Mouse (Mus musculus) adrenal gland, postnatal 14 days (tissue): ENCODE data around the gene Epas1. TPM values are rescaled to one million over a fixed set of nuclear protein-coding genes. Genes with fewer than 3 reads are reported as not detected.

ENCODE experiments used
- DNase-seq: peaks from one replicate; pipeline ENCODE4 v3.0.0; 2021; ENCODE audit warnings: mixed read lengths
- total RNA-seq: library from RNA; stranded (reverse); gene quantifications from 2 replicates; pipeline ENCODE4 v1.2.3, GENCODE M21; 2021

The Epas1 gene
- total RNA-seq, 1 experiment from 2014 or later, result 226 TPM

- DNase-seq, result peak; percentile 45
Measured at GRCm38 (mm10) chr17:86755581-86756195, 2.2 kb downstream of the Epas1 start.

GRCm38 (mm10) chr17:86757621-86758020 is 4.1 kb downstream of the Epas1 start:
- no peak for DNase-seq

GRCm38 (mm10) chr17:86761859-86762258 is 8.4 kb downstream of the Epas1 start:
- DNase-seq, result no peak

GRCm38 (mm10) chr17:86762479-86763242 is 9.2 kb downstream of the Epas1 start:
- no peak for DNase-seq

GRCm38 (mm10) chr17:86765762-86766404 is 12.4 kb downstream of the Epas1 start:
- DNase-seq, result no peak

- DNase-seq, result no peak
Measured at GRCm38 (mm10) chr17:86766412-86766811, 12.9 kb downstream of the Epas1 start.

GRCm38 (mm10) chr17:86768596-86768995 is 15.1 kb downstream of the Epas1 start:
- no peak for DNase-seq

GRCm38 (mm10) chr17:86769330-86770211 is 16.1 kb downstream of the Epas1 start:
- DNase-seq, result peak; percentile 84

- DNase-seq, result no peak
Measured at GRCm38 (mm10) chr17:86770848-86771247, 17.3 kb downstream of the Epas1 start.

- DNase-seq, result no peak
Measured at GRCm38 (mm10) chr17:86772035-86772434, 18.5 kb downstream of the Epas1 start.

GRCm38 (mm10) chr17:86772929-86773588 is 19.6 kb downstream of the Epas1 start:
- DNase-seq, result no peak

GRCm38 (mm10) chr17:86776538-86776937 is 23.0 kb downstream of the Epas1 start:
- DNase-seq, result peak; percentile 67

- no peak for DNase-seq
Measured at GRCm38 (mm10) chr17:86778147-86778546, 24.6 kb downstream of the Epas1 start.

GRCm38 (mm10) chr17:86779191-86780130 is 26.0 kb downstream of the Epas1 start:
- DNase-seq, result no peak

GRCm38 (mm10) chr17:86780708-86781318 is 27.3 kb downstream of the Epas1 start:
- peak; percentile 55 for DNase-seq

GRCm38 (mm10) chr17:86781755-86782400 is 28.4 kb downstream of the Epas1 start:
- peak; percentile 81 for DNase-seq

GRCm38 (mm10) chr17:86784405-86784977 is 31.0 kb downstream of the Epas1 start:
- DNase-seq, result no peak

- no peak for DNase-seq
Measured at GRCm38 (mm10) chr17:86785612-86786011, 32.1 kb downstream of the Epas1 start.

- DNase-seq, result no peak
Measured at GRCm38 (mm10) chr17:86786496-86786895, 33.0 kb downstream of the Epas1 start.
